Mouse (Mus musculus) layer of hippocampus, adult 9-10 months (tissue): ENCODE data around the gene Mfsd7a.

Experiments
- DNase-seq: peaks from one replicate; pipeline ENCODE4 v3.0.0; 2022; ENCODE audit warnings: low spot score

Mfsd7a gene

DNA sequence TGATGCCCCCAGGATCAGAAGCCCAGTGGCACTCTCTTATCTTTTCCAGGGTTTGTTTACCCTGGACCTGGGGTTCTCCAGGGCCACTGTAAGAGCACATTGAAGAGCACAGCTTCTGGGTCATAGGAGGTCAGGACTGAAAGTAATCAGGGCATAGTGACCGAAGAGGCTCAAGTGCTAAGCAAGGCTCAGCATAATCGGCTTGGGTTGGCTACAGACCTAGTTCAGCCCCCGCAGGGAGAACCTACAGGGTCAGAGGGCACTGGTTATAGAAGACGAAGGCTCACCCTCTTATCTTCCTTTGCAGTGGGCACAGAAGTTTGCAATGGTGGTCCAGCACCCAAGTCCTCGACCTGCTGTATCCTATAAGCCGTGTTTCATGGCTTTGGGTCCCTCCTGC, 17.5 kb downstream of the Mfsd7a start:
- no peak for DNase-seq

DNA sequence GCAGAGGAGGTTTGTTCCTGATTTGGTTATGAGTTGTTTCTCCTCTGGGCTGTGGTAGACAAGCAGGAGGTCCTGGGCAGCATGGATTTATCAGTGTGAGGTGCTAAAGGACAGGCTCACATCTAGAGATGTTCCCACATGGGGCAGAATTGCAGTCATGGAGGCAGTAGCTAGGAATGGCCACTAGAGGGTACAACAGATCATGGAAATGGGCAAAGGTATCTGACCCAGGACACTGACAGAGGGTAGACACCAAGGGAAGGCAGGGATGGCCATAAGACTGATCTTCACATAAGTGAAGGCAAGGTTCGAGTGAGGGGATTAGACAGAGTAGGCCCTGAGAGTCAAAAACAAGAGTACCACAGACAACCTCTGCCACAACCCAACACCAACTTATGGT, 21.5 kb downstream of the Mfsd7a start:
- DNase-seq = peak; percentile 25

DNA sequence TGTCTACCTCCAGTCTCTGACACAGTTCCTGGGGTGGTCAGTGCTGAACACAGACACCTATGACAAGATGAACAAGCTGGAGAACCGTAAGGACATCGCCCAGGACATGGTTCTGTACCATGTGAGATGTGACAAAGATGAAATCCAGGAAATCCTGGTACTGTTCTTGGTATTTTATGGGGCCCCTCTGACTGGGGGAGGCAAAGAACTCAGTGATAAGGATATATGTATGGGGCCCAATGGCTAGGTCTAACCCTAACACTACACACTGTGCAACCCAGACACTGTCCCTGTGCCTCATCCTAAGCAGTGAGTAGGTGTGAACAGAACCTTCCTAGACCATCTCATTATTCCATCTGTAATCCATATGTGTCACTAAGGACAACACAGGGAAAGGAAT, 25.3 kb downstream of the Mfsd7a start:
- DNase-seq = no peak

DNA sequence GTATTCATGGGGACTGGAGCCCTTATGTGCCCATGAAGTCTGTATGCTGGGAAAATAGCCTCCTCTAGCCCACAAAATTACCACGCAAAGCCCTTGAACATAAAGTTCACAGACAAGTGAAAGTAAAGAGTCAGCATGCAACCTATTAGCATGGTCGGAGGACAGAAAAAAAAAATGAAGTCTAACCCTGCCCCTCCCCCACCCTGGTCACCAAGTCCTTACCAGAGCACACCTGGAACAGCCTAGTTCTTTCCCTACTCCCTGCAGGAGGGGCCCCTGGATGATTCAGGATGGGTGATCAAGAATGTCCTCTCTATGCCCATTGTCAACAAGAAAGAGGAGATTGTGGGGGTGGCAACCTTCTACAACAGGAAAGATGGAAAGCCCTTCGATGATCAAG, 25.9 kb downstream of the Mfsd7a start:
- no peak for DNase-seq

DNA sequence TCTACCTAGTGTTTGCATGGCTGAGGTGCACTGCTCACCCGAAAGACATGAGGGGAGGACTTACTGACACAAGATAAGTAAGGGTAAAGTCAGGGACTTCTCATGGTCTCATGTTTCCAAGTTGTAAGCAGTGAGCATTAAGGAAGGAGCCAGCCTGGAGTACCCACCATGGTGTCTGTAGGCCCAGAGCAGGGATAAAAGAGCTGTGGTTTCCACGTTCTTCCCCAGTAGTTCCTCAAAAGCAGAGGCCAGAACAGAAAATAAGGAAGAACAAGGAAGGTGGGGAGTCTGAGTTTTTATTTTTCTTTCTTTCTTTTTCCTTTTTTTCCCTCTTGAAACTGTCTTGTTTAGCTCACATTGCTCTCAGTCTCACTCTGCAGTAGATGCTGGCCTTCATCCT, 34.0 kb downstream of the Mfsd7a start:
- DNase-seq = no peak

DNA sequence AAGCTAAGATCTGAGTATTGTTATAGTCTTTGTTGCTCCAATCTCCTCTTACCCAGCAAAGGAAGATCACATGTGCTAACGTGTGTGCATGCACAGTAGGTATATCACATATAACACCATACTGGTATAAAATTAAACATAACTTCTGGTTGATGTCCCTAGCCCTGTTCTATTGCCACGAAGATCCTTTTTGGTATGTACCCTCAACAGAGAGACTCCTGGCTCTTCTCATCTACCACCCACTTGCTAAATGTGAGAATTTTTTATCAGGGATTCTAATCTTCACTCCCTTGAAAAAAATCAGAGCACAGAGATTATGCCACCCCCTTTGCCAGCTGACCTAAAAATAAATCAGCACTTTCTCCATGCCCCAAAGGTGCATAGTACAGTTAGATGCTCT, 41.7 kb downstream of the Mfsd7a start:
- DNase-seq = no peak

DNA sequence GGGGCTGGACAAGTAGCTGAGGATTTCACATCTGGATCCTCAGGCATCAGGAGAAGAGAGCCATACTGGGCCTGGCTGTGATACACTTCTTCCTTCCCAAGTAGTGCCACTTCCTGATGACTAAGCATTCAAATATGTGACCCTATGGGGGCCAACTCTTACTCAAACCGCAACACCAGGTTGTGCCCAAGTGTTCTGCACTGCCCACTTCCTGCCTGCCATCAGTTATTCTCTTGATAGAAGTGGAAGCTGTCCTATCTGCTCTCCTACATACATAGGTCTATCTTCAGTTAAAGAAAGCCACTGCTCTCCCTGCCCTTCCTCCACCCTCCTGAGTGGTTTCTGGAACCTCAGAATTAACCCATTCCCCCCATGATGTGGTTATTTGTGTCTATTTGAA, 43.2 kb downstream of the Mfsd7a start:
- DNase-seq = no peak

DNA sequence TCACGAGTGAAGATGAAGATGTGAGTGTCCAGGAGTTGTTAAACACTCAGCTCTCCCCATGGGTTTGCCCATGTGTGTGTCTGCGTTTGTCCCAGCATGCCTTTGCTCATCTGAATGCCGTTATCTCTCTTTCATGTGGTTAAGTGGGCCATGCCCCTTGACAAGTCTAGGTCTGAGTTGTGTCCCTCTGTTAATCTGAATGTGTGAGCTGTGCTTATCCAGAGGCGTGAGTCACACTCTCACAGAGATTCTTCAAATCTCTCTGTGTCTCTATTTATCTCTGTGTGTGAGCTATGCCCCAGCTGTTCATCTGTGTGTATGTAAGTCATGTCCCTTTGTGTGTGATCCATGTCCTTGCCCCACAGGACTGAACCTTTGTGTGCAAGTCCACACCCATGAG, 45.2 kb downstream of the Mfsd7a start:
- no peak for DNase-seq
